Mouse (Mus musculus) yolk sac, embryonic 10.5 days (tissue): ENCODE results near the gene Snrnp40.
A peak's percentile ranks its signal among the peaks of the same experiment; 100 is the strongest.

Experiments
- DNase-seq: peaks from one replicate; pipeline ENCODE4 v3.0.0-alpha.2; 2017; ENCODE audit warnings: low spot score

Gene Snrnp40

DNA sequence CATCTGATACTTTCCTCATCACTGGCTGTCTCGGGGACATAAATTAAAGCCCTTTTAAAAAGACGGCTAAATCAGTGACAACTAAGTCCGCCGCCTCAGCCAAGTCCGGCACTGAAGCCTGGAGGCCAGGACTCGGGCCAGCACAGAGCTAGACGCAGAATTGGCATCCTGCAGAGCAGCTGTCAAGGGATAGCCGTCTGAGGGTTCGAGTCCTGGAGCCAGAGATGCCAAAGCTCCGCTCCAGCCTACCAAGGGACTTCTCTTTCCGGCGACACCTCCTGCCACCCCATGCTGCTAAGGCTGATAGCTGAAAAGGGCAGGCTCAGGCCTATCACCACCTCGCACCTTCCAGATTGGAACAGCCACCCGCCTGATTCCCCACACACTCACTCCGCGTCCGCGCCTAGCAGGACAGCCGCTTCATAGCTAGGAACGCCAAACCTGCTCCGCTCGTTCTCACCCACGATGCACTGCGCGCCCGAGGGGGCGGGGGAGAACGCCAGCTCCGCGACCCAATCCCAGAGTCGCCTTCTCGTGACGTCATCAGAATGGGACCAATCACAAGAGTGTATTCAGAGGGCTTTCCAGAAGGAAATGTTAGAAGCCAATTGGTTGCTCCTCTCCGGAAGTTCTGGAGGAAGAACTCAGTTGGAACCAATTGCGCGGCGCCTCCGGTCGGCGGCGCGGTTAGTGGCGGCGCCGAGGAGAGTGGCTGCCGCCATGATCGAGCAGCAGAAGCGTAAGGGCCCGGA is at the start of gene Snrnp40, which contains the start of gene Zcchc17:
TSS of gene Snrnp40 (plus strand) at position 647 of the 752 bp plus-strand sequence.
TSS of gene Zcchc17 (minus strand) at position 458 of the 752 bp plus-strand sequence.
- peak; percentile 99 for DNase-seq

DNA sequence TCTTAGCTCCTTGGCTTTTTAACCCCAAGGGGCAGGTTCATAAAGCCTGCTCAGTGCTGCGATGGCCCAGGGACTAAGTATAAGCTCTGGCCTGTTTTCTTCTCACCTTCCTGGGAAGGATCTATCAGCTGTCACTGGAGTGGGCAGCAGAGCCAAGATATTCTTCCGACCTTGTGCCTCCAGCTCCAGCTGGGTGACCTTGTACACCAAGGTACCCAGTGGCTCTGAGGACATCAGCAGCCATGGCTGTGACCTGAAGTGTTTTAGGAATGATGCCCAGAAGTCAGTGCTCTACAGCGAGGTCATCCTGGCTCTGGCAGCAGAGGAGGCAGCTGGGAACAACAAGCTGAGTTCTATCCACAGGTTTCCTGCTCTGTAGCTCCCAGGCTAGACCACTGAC is 47.4 kb upstream of the Snrnp40 start:
- no peak for DNase-seq

DNA sequence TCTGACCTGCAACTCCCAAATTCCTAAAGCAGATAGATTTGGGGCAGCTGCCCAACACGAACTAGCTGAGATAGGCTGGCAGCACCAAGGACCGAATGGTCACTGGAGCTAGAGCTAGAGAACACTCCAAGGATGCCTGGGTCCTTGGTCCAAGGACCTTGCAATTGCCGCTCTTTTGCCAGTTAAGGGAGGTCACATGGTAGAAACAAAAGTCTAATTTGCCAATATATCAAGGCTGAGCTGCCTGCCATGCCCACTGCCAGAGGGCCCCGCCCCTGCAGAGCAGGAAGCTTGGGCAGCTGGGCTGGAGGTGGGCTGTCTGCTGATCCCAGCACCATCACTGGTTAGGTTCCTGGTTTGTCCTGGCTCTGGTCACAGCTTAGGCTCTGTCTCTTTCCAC is 46.4 kb upstream of the Snrnp40 start:
- DNase-seq = no peak

DNA sequence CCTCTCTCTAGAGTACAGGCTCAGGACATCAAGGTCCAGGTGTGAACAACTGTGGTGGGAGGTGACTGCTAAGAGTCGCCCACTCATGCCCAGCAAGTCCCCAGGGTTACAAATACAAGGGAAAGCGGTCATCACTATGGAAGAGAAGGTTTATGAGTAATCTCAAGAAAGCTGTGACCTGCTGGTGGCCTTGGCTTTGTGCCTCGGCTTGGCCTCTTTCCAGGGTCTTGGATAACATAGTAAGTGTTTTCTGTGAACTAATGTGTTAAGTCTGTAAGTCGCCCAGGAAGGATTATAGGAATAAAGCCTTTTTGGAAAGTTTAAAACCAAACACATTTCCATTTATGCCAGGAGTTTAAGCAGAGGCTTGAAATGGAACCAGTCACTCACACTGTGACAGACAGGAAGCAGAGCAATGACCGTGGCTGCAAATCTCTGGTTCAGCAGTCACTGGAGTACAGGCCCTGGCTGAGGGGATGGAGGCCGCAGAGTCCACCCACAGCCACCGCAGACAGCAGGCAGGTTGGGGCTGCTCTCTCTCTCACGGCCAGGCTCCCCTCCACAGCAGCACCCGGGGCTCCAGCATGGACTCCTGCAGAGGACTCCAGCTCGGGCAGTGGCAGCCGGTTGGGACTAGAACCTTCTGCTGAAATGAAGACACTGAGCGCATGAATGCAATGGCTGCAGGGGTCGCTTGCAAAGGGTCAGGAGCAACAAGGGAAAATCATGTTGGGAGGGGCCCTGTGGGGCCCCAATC is 44.0 kb upstream of the Snrnp40 start:
- no peak for DNase-seq

DNA sequence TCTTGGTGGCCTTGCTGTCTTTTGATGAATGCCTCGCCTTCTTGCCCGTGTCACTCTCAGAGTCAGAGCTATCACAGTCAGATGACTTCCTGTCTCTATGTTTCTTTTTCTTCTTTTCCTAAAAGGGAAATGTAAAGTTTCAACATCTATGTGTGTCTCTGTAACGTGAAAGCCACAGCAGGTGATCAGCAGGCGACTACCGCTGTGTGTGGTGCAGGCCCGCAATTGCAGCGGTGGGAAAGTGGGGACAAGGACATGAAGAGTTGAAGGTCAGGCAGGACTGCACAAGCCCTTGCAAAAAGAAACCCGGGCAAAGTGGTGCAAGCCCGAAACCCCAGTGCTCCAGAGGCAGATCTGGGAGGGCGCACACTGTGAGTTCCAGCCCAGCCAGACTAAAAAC is 43.2 kb upstream of the Snrnp40 start:
- DNase-seq = no peak

DNA sequence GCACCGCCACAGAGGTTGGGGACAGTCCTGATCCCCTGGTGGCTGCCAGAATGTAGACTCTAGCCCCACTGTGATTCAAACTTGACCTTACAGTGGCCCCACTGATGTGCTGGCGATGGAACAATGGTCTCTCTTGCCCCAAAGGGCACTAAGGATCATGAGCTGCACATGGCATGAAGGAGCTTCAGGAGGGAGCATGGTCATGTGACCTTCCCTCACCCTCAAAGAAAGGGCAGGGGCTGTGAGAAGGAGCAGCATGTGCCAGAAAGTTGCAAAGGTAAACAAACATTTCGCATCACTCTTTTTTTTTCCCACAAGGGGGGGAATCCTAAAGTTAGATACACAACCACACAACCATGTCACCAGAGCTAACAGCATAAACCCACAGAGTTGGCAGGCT is 41.8 kb upstream of the Snrnp40 start:
- no peak for DNase-seq

DNA sequence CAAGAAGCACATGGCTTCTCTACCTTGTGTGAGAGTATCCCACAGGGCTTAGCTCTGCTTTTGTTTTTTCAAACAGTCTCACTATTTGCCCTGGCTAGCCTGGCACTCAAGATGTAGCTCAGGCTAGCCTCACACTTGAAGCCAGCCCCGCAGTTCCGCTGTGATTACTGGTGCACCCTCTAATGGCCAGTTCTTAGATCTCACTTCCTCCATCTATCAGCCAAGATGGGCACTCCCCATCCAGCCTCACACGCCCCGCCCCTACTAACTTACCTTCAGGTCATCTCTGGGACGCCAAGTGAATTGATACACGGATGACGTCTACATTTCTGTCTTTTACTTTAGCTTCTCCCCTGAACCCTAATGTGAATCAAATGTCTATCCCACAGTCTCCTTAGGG is 40.4 kb upstream of the Snrnp40 start:
- DNase-seq = no peak

DNA sequence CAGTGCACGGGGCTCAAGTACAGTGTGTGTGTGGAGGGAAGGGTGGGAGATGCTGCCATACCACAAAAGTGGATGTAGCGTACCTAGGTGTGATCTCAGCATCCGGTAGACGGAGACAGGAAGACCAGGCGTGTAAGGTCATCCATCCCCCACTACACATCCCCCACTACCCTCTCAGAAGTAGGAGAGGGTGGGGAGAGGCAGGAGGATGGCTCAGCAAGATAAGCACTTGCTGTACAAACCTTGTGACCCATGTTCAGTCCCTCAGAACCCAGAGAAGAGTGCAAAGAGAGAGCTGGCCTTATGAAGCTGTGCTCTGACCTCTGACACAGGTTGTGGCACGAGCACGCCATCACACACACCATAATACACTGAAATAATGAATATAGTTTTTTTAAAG is 38.3 kb upstream of the Snrnp40 start:
- DNase-seq = no peak

DNA sequence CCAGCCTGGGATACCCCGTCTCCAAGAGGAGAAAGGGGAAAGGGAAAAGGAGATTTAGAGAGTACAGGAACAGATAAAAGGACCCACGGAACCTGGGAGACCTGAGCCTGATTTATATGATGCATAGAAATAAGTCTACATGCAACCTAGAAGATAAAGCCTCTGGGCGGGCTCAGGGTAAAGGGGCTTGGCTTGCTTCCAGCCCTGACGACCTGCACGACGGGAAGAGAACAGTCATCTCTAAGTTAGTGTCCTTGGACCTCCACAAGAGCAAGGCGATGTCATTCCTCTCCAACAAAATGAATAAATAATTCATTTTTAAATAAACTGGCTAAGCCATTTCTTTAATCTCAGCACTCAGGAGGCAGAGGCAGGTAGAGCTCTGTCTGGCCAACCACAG is 37.4 kb upstream of the Snrnp40 start:
- DNase-seq = no peak

DNA sequence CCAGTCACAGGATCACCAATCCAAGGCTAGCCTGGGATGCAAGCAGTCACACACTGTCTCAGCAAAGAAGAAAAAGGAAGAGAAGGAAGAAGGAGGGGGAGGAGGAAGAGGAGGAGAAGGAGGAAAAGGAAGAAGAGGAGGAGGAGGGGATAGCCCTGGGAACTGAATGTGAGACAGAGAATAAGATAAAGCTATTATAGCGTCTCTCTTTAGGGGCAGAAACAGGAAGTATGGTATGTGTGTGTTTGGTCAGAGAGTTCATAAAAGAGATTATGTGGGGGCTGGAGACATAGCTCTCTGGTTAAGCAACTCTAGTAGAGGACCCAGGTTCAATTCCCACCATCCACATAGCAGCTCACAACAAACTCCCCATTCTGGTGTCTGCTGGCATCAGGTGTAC is 36.8 kb upstream of the Snrnp40 start:
- no peak for DNase-seq

DNA sequence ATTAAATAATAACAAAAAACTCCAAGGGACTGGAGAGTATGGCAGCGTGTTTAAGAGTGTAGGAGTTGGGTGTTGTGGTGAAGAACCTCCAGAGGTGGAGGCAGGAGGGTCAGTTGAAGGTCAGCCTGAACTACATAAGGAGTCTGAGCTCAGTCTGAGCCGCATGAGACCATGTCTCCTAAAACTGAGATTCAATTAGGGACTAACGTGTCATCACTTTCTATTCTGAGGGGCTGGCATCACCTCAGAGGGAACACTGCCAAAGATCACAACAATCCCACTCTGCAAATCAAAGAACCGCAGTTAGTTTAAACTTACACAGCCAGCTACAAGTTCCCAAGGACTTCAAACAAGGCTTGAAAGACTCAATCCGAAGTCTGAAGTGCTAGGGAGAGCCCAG is 36.3 kb upstream of the Snrnp40 start:
- DNase-seq = no peak

DNA sequence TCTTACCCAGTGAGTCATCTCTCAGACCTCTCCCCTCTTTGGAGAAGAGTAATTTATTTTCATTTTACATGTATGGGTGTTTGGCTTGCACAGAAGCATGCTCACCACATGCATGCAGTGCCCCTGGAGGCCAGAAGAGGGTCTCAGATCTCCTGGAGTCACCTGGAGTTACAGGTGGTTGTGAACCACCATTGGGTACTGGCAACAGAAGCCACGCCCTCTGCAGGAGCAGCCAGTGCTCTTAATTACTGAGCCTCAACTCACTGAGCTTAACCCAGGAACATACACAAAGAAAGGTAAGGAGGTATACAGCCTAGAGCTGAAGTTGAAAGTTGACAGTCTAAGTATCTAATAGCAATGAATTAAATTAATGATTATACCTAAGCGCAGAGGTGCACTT is 34.5 kb upstream of the Snrnp40 start:
- no peak for DNase-seq

DNA sequence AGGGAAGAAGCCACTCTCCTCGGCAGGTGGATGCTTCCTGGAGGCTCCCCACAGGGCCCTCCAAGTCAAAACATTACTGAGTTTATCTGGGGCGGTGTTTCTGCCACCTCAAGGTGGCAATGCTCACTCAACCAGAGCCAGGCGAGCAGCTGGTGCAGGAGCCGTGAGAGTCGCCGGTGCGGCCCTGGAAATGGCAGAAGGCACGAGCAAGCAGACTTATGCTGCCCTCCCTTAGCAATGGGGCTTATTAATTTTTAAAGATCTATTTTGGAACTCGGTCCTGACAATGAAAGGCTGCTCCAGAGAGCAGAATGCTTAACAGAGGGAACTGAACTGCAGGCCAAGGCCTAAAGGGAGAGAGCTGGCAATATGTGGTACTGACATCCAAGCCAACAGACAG is 32.6 kb upstream of the Snrnp40 start:
- no peak for DNase-seq

DNA sequence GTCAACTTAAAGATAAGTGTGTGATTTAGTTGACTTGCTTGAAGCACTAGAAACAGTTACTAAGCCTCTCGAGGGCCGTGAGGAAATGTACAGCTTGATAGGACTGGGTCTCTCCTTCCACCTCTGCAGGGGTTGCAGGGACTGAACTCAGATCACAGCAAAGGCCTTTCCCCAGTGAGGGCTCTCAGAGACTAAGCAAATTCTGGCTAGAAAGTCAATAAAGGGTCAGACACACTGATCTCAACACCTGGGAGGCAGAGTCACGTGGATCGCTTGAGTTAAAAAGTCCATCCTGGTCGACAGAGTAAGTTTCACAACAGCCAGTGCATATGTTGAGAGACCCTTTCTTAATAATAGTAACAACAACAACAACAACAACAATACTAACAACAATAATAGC is 24.1 kb upstream of the Snrnp40 start:
- peak; percentile 69 for DNase-seq

DNA sequence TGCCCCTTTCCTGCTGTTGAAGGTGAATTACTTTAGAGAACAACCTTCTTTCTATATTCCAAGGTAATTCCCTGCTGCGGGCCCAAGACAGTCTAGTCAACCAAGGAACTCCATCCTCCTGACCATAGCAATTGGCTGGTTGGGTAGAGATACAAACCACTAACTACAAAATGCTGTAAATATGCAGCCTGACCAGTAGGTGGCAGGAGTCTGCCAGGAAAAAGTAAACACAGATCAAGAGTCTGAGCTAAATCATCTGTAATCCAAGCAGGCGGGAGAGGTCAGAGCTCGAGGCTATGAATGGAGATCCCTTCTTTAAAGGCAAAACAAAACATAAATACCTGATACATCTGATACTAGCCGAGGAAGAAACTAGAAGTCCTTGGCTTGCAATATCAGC is 18.2 kb upstream of the Snrnp40 start:
- peak; percentile 54 for DNase-seq

DNA sequence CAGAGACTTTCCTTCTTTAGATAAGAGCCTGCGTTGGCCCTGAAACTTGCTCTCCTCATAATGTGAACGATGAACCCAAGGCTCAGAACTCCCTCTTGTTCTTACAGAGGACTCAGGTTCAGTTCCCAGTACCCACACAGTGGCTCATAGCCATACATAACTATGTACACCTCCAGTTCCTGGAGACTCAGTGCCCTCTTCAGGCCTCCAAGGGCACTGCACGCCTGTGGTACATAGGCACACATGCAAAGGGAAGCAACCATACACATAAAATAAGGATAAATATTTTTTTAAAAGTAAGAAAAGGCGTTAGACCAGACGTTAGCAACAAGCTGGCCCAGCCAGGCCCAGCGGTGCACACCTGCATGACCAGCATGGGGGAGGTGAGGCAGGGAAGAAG is 10.3 kb upstream of the Snrnp40 start:
- DNase-seq = no peak

DNA sequence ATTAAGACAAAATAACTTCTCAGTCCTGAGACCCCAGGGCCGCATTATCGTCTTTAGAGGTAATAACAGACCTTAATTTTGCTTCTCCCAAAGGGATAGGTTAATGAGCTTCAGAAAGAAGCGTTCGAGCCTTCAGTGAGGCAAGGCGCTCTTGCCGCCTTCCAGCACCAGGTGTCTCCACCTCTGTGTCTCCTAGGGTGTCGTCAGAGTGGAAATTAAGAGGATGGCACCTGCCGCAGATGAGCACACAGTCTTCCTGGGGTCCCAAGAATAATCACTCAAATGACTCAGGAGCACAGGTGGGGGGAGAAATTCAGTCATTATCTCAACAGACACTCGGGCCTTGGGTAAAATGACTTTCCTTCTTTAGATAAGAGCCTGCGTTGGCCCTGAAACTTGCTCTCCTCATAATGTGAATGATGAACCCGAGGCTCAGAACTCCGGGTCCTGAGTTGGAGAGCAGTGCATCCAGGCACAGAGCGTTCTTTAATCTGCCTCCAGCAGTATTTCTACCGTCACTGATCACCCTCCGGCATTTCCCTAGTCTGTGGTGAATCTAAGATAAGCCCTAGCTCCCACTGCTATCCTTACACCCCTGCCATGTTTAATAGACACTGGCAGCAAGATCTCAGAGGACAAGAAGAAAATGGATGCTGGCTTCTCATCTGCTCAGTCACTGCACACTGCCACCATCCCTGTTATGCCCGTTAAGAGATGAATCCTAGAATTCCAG is 9.1 kb upstream of the Snrnp40 start:
- no peak for DNase-seq

DNA sequence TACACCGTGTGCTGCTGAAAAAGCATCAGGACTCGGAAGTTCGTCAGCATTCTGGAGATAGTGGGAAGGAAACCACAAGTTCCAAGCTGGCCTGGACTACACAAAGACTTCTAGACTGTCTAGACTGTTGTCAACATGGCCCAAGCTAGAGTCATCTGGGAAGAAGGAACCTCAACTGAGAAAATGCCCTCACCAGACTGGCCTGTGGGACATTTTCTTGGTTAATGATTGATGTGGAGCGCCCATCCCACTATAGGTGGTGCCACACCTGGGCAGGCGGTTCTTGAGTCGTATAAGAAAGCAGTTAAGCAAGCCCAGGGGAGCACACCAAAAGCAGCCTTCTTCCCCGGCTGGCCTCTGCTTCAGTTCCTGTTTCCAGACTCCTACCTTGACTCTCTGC is 7.3 kb upstream of the Snrnp40 start:
- no peak for DNase-seq

DNA sequence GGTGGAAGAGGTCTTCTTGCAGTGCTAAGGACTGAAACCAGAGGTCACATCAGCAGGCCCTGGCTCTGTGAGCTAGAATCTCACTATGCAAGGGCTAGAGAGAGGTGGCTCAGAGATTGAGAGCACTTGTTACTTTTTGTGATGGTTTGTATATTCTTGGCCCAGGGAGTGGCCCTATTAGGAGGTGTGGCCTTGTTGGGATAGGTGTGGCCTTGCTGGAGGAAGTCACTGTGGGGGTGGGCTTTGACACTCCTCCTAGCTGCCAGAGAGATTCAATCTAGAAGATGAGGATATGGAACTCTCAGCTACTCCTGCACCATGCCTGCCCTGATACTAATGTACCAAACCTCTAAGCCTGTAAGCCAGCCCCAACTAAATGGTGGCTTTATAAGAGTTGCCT is 2.0 kb upstream of the Snrnp40 start:
- no peak for DNase-seq

DNA sequence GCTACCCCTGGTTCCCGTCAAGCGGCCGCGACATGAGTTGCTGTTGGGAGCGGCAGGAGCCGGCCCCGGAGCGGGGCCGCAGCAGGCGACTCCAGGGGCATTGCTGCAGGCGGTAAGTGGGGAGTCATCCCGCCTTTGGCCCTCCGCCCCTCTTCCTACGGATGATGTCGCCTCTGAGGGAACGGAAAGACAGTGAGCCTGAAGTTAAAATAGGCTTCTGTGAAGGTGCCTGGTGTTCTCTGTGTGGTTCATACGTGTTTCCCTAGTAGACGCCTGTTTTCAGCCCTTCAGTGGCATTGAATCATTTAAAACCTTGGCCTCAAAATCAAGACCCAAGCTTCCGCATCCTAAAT is 282 bp downstream of the Snrnp40 start:
- DNase-seq = no peak

DNA sequence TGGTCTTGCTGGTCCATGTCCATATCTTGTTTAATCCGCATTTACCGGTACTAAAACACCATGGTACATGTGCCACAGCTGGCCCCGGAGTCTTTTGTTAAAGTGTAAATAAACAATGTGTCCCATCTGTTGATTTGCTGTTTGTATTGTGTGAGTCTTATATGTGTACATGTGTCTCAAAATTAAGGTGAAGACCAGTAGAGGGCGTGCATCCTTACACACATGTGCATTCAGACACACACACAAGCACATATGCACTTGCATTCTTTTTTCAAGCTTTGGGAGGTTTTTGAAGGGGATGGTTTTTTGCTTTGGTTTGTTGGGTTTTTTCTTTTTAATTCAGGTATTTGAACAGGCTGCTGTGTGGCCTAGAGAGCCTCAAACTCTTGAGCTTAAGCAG is 16.7 kb downstream of the Snrnp40 start:
- DNase-seq = no peak

DNA sequence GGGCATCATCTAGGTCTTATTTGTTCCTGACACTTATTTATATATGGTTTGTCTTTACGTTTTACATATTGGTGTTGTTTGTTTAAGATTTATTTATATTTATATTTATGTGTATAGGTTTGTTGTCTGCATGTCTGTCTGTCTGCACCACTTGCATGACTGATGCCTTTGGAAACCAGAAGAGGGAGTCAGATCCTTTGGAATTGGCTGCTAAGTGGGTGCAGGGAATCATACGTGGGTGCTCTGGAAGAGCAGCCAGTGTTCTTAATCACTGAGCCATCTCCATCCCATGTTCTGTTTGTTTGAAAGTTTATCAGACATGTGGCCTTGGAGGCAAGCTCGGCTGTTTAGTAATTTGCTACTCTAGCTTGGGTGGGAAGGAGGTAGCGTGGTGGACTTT is 17.6 kb downstream of the Snrnp40 start:
- no peak for DNase-seq

DNA sequence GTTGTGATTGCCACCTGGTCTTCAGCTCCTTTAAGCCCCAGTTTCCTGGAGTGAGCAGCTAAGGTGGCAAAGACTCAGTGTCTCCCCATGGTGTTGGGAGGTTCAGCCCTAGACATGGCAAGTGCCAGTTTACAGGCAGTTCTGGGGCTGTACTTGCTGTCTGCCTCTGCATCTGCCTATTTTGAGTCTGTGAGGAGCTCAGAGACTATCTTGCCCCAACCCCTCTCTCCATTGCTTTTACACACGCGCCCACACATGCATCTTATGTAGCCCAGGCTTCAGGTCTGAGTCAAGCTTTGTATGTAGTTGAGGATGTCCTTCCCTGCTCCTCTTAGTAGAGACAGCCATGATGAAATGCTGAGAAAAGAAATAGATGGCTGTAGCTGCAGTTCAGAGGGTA is 19.2 kb downstream of the Snrnp40 start:
- no peak for DNase-seq
